Mouse (Mus musculus) T-cell, adult 2 months (primary cell): ENCODE measurements around the gene Spryd7.
A peak's percentile ranks its signal among the peaks of the same experiment; 100 is the strongest.

Experiments used
- DNase-seq: peaks from one replicate; pipeline ENCODE4 v3.0.0; 2022; ENCODE audit warnings: low spot score

Gene Spryd7

GRCm38 (mm10) chr14:61536631-61537264 is 19.9 kb downstream of the Spryd7 start:
- DNase-seq: no peak

- no peak for DNase-seq
These were observed 20.9 kb downstream of the Spryd7 start for GRCm38 (mm10) chr14:61535811-61536210.

- DNase-seq: no peak
These were observed 25.7 kb downstream of the Spryd7 start for GRCm38 (mm10) chr14:61530966-61531365.

GRCm38 (mm10) chr14:61530396-61530795 is 26.3 kb downstream of the Spryd7 start:
- no peak for DNase-seq

- DNase-seq: no peak
These were observed 27.2 kb downstream of the Spryd7 start for GRCm38 (mm10) chr14:61529533-61529932.

- DNase-seq: no peak
These were observed 30.7 kb downstream of the Spryd7 start for GRCm38 (mm10) chr14:61526006-61526405.

- DNase-seq: no peak
These were observed 32.9 kb downstream of the Spryd7 start for GRCm38 (mm10) chr14:61523821-61524220.

GRCm38 (mm10) chr14:61518659-61519480 is 37.8 kb downstream of the Spryd7 start:
- peak; percentile 15 for DNase-seq

GRCm38 (mm10) chr14:61516471-61517426 is 39.9 kb downstream of the Spryd7 start:
- no peak for DNase-seq

GRCm38 (mm10) chr14:61511494-61511893 is 45.2 kb downstream of the Spryd7 start:
- no peak for DNase-seq

- peak; percentile 70 for DNase-seq
These were observed 58.8 kb downstream of the Spryd7 start for GRCm38 (mm10) chr14:61497716-61498490.

GRCm38 (mm10) chr14:61493511-61494135 is 63.1 kb downstream of the Spryd7 start:
- no peak for DNase-seq
